Mouse (Mus musculus) neural tube, embryonic 13.5 days (tissue): ENCODE results near the gene Plcxd3. TPM values are rescaled to one million over a fixed set of nuclear protein-coding genes. Genes with fewer than 3 reads are reported as not detected.
"Not testable (repeated sequence)": the region's sequence is repeated elsewhere in the genome, so short reads cannot be mapped to it uniquely, and the experiment has no call there.

Experiments
- ATAC-seq: fragments of 200-750 bp; cut with Nextera tagmentation; 2 replicates; pipeline ENCODE4 v1.8.0; 2017; ENCODE audit warnings: low read depth, mild to moderate bottlenecking, moderate TSS enrichment, moderate library complexity
- H3K27ac ChIP-seq: fragments of 300-500 bp; sonication (generic); replicated peaks from 2 replicates; pipeline ENCODE4 v1.5.1; 2015; ENCODE audit warnings: moderate library complexity, mild to moderate bottlenecking, inconsistent platforms
- H3K27me3 ChIP-seq: fragments of 300-500 bp; sonication (generic); 2 replicates; pipeline ENCODE4 v1.6.1; 2015; ENCODE audit warnings: mild to moderate bottlenecking, inconsistent platforms
- H3K36me3 ChIP-seq: fragments of 300-500 bp; sonication (generic); 2 replicates; pipeline ENCODE4 v1.6.1; 2015; ENCODE audit warnings: mild to moderate bottlenecking, inconsistent platforms
- H3K4me1 ChIP-seq: fragments of 300-500 bp; sonication (generic); replicated peaks from 2 replicates; pipeline ENCODE4 v1.6.1; 2015; ENCODE audit warnings: inconsistent platforms
- H3K4me2 ChIP-seq: fragments of 300-500 bp; sonication (generic); 2 replicates; pipeline ENCODE4 v1.6.1; 2015; ENCODE audit warnings: inconsistent platforms, mild to moderate bottlenecking, moderate library complexity
- H3K4me3 ChIP-seq: fragments of 300-500 bp; sonication (generic); 2 replicates; pipeline ENCODE4 v1.5.1; 2015; ENCODE audit warnings: mild to moderate bottlenecking, inconsistent platforms
- H3K9ac ChIP-seq: fragments of 300-500 bp; sonication (generic); 2 replicates; pipeline ENCODE4 v1.6.1; 2015; ENCODE audit warnings: moderate library complexity, mild to moderate bottlenecking, inconsistent platforms
- H3K9me3 ChIP-seq: fragments of 300-500 bp; sonication (generic); 2 replicates; pipeline ENCODE4 v1.6.1; 2016; ENCODE audit warnings: inconsistent platforms
- WGBS: fragments of 180-500 bp; shearing (Covaris S2); methylation state at CpG from one replicate; pipeline ENCODE4 v1.1.7; 2015; 5-methylcytosine and 5-hydroxymethylcytosine counted together
- polyA plus RNA-seq: library from polyadenylated mRNA; unstranded; fragments of >200 nt; fragmentation: Nextera tagmentation; extraction: Ambion mirVana; gene quantifications from 2 replicates; pipeline ENCODE4 v1.2.1, GENCODE M21; 2015

The Plcxd3 gene
- polyA plus RNA-seq, 1 experiment from 2014 or later, result 37.1 TPM

DNA sequence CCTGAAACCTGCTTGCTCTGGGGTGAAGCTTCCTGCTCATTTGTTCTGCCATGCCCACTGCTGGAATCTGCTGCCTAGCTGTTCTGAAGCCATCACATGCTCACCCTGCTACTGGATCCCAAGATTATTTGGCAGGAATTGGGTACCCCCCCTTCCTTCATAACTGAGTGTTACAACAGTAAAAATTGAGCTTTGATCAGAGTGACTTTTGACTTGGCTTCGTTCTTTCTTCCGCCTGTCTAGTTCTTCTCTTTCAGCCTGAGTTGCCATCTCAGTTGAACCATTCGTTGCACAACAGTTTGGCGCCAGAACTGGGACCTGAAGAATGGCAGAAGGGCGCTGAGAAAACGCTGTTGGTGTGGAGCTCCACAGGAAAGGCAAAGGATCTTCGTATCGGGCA, 220.2 kb downstream of the Plcxd3 start:
- H3K9ac ChIP-seq, ATAC-seq, H3K4me3 ChIP-seq, H3K27ac ChIP-seq, H3K9me3 ChIP-seq, H3K36me3 ChIP-seq, H3K4me1 ChIP-seq, H3K27me3 ChIP-seq, H3K4me2 ChIP-seq: not testable (repeated sequence)
- 93% methylated on average over 8 of the region's 8 CpGs for WGBS

- not testable (repeated sequence) for H3K36me3 ChIP-seq, H3K9ac ChIP-seq, H3K4me2 ChIP-seq, H3K27ac ChIP-seq, H3K4me1 ChIP-seq, H3K9me3 ChIP-seq, H3K27me3 ChIP-seq, H3K4me3 ChIP-seq, ATAC-seq
- WGBS, result 91% methylated on average over 8 of the region's 8 CpGs
These were observed 223.4 kb downstream of the Plcxd3 start for GRCm38 (mm10) chr15:4598661-4599060.

DNA sequence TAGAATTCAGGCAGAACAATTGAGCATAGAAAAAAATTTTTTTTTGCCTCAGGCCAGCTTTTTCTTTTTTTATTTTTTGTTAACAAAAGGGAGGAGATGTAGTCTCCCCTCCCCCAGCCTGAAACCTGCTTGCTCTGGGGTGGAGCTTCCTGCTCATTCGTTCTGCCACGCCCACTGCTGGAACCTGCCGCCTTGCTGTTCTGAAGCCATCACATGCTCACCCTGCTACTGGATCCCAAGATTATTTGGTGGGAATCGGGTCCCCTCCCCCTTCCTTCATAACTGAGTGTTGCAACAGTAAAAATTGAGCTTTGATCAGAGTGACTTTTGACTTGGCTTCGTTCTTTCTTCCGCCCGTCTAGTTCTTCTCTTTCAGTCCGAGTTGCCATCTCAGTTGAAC, 224.0 kb downstream of the Plcxd3 start:
- not testable (repeated sequence) for H3K9ac ChIP-seq, H3K9me3 ChIP-seq, H3K4me1 ChIP-seq, ATAC-seq, H3K4me2 ChIP-seq, H3K27ac ChIP-seq, H3K4me3 ChIP-seq, H3K27me3 ChIP-seq, H3K36me3 ChIP-seq
- 93% methylated on average over 8 of the region's 8 CpGs for WGBS

GRCm38 (mm10) chr15:4605630-4606029, 230.3 kb downstream of the Plcxd3 start:
- no peak overlapping the region for H3K4me3 ChIP-seq
- no peak for ATAC-seq
- 86% methylated on average over 6 of the region's 6 CpGs for WGBS
- no peaks in the 10 kb centered on the region for H3K36me3 ChIP-seq
- no peaks in the 10 kb centered on the region for H3K9me3 ChIP-seq
- no peaks in the 10 kb centered on the region for H3K27me3 ChIP-seq
- no peak overlapping the region for H3K4me2 ChIP-seq
- H3K4me1 ChIP-seq, result no peaks in the 10 kb centered on the region
- H3K9ac ChIP-seq, result no peak overlapping the region
- H3K27ac ChIP-seq, result no peak overlapping the region
